Comparison of ENCODE assay signal across 11 mouse cellular contexts in genomic region chr12:31905696-31906551, GRCm38 (mm10). TPM values are rescaled to one million over a fixed set of nuclear protein-coding genes. Genes with fewer than 3 reads are reported as not detected.
A peak's percentile ranks its signal among the peaks of the same experiment; 100 is the strongest.
DNase-seq lines count a peak whose midpoint lies in the region; ATAC-seq lines count a peak whose summit lies in the region.
"Had no signal": no experiment of that assay in that cellular context is flagged by ENCODE, and none has a peak within 500 bp of the region (broad histone marks: within the 10 kb centered on the region; RNA-seq: fewer than 3 reads in every experiment).

No protein-coding gene starts in this region.

- H3K27me3 ChIP-seq in liver, embryonic 11.5 days (replicated peaks; ENCODE audit: control insufficient read depth, insufficient read depth, low read length) = no peaks in the 10 kb centered on the region
- H3K27me3 ChIP-seq in embryonic facial prominence, embryonic 10.5 days (replicated peaks; ENCODE audit: low read depth, poor library complexity, severe bottlenecking) = no peaks in the 10 kb centered on the region
- H3K27me3 ChIP-seq in hindbrain, embryonic 16.5 days (replicated peaks; ENCODE audit: control insufficient read depth, insufficient read depth, low read length) = no peaks in the 10 kb centered on the region
- no peaks in the 10 kb centered on the region for H3K27me3 ChIP-seq in neural tube, embryonic 15.5 days (replicated peaks)
- H3K27me3 ChIP-seq: stomach, embryonic 15.5 days had no signal

- no peaks in the 10 kb centered on the region for H3K36me3 ChIP-seq in liver, embryonic 11.5 days (ENCODE audit: control insufficient read depth, insufficient read depth, low read length)
- peaks cover 15% of the 10 kb centered on the region for H3K36me3 ChIP-seq in embryonic facial prominence, embryonic 10.5 days (replicated peaks)
- no peaks in the 10 kb centered on the region for H3K36me3 ChIP-seq in hindbrain, embryonic 16.5 days (ENCODE audit: control insufficient read depth, insufficient read depth, low read length)
- H3K36me3 ChIP-seq in neural tube, embryonic 15.5 days = peaks cover 4% of the 10 kb centered on the region; the same call in 1 of the 2 replicates
- H3K36me3 ChIP-seq: stomach, embryonic 15.5 days had no signal

- H3K9ac ChIP-seq in liver, embryonic 11.5 days (ENCODE audit: low read depth, low read length) = no peak overlapping the region
- no peak overlapping the region for H3K9ac ChIP-seq in hindbrain, embryonic 16.5 days (ENCODE audit: low read depth, low read length)
- no peak overlapping the region for H3K9ac ChIP-seq in neural tube, embryonic 15.5 days (replicated peaks)
- H3K9ac ChIP-seq: stomach, embryonic 15.5 days had no signal

- no peak for DNase-seq in liver, embryonic 11.5 days (ENCODE audit: low spot score)
- no peak for DNase-seq in liver
- DNase-seq in embryonic facial prominence, embryonic 10.5 days (ENCODE audit: low spot score) = peak; percentile 23
- no peak for DNase-seq in testis, postnatal 14 days (ENCODE audit: low spot score)
- DNase-seq in adrenal gland, postnatal 10 days = no peak
- no peak for DNase-seq in heart, adult 18-20 months
- DNase-seq: gastrocnemius, adult 2 months had no signal

- peak; percentile 78 for ATAC-seq in liver, embryonic 11.5 days (replicated peaks; ENCODE audit: low FRiP score)
- ATAC-seq in hindbrain, embryonic 16.5 days = peak; percentile 95
- ATAC-seq in neural tube, embryonic 15.5 days (ENCODE audit: low FRiP score) = peak; percentile 80

- H3K9me3 ChIP-seq in liver, embryonic 11.5 days (ENCODE audit: control insufficient read depth, low read length) = no peaks in the 10 kb centered on the region
- H3K9me3 ChIP-seq in embryonic facial prominence, embryonic 10.5 days = no peaks in the 10 kb centered on the region
- H3K9me3 ChIP-seq in hindbrain, embryonic 16.5 days (ENCODE audit: control insufficient read depth, low read length) = no peaks in the 10 kb centered on the region
- no peaks in the 10 kb centered on the region for H3K9me3 ChIP-seq in neural tube, embryonic 15.5 days (replicated peaks)
- H3K9me3 ChIP-seq: stomach, embryonic 15.5 days had no signal

- no peak overlapping the region for H3K27ac ChIP-seq in liver, embryonic 11.5 days (ENCODE audit: low read depth, low read length)
- H3K27ac ChIP-seq in embryonic facial prominence, embryonic 10.5 days (replicated peaks) = peak overlapping the region; percentile 3; the same call in 1 of the 2 replicates
- H3K27ac ChIP-seq in hindbrain, embryonic 16.5 days (ENCODE audit: low read depth, low read length) = peak overlapping the region; percentile 19
- peak overlapping the region; percentile 76 for H3K27ac ChIP-seq in neural tube, embryonic 15.5 days (replicated peaks)
- H3K27ac ChIP-seq: gastrocnemius, adult 2 months; kidney, postnatal 0 days; stomach, embryonic 15.5 days had no signal

- no peak overlapping the region for H3K4me3 ChIP-seq in liver, embryonic 11.5 days (ENCODE audit: low read depth, low read length)
- no peak overlapping the region for H3K4me3 ChIP-seq in embryonic facial prominence, embryonic 10.5 days
- H3K4me3 ChIP-seq in hindbrain, embryonic 16.5 days (ENCODE audit: low read length) = no peak overlapping the region
- H3K4me3 ChIP-seq in neural tube, embryonic 15.5 days (replicated peaks) = no peak overlapping the region
- H3K4me3 ChIP-seq: gastrocnemius, adult 2 months; stomach, embryonic 15.5 days had no signal

- no peak overlapping the region for H3K4me2 ChIP-seq in liver, embryonic 11.5 days
- no peak overlapping the region for H3K4me2 ChIP-seq in hindbrain, embryonic 16.5 days (ENCODE audit: low read length)
- H3K4me2 ChIP-seq in neural tube, embryonic 15.5 days = no peak overlapping the region
- H3K4me2 ChIP-seq: stomach, embryonic 15.5 days had no signal

- no peaks in the 10 kb centered on the region; the same call in 1 of the 2 replicates for H3K4me1 ChIP-seq in liver, embryonic 11.5 days (replicated peaks; ENCODE audit: control insufficient read depth, insufficient read depth, low read length)
- peaks cover 9% of the 10 kb centered on the region for H3K4me1 ChIP-seq in embryonic facial prominence, embryonic 10.5 days
- peaks cover 14% of the 10 kb centered on the region for H3K4me1 ChIP-seq in hindbrain, embryonic 16.5 days (ENCODE audit: control insufficient read depth, insufficient read depth, low read depth, low read length)
- H3K4me1 ChIP-seq in neural tube, embryonic 15.5 days = peaks cover 10% of the 10 kb centered on the region
- H3K4me1 ChIP-seq: stomach, embryonic 15.5 days had no signal

- 46% methylated on average over 6 of the region's 6 CpGs for WGBS in liver, embryonic 11.5 days
- WGBS in embryonic facial prominence, embryonic 10.5 days = 31% methylated on average over 6 of the region's 6 CpGs
- WGBS in hindbrain, embryonic 16.5 days = 30% methylated on average over 6 of the region's 6 CpGs
- WGBS in neural tube, embryonic 15.5 days = 41% methylated on average over 6 of the region's 6 CpGs

RNA-seq across cellular contexts. Expression of gene Hbp1, which starts 44.4 kb away (rescaled TPM):
- 51.3 and 57.5 TPM in 2 replicates for polyA plus RNA-seq in liver, embryonic 11.5 days (2014; fragmentation: Nextera tagmentation; extraction: Ambion mirVana)
- 92.9 and 103 TPM in 2 replicates for polyA plus RNA-seq in embryonic facial prominence, embryonic 10.5 days (2016; fragmentation: Nextera tagmentation; extraction: Ambion mirVana)
- 39.1 and 44.7 TPM in 2 replicates for polyA plus RNA-seq in hindbrain, embryonic 16.5 days (2015; fragmentation: Nextera tagmentation; extraction: Ambion mirVana)
- 39.1 and 51.9 TPM in 2 replicates for polyA plus RNA-seq in neural tube, embryonic 15.5 days (2015; fragmentation: Nextera tagmentation; extraction: Ambion mirVana)
- 100 to 1,000 TPM; 106 to 116 TPM for total RNA-seq in adrenal gland, postnatal 10 days (2021)
- 10 to 100 TPM; 64.1 to 68.9 TPM for total RNA-seq in heart, adult 18-20 months (2021)
